Mouse (Mus musculus) heart, embryonic 14.5 days (tissue): Measurements from ENCODE around the gene Gm3238. TPM values are rescaled to one million over a fixed set of nuclear protein-coding genes. Genes with fewer than 3 reads are reported as not detected.

ENCODE experiments used
- polyA plus RNA-seq: library from polyadenylated mRNA; unstranded; fragments of >200 nt; fragmentation: Nextera tagmentation; extraction: Ambion mirVana; gene quantifications from 2 replicates; pipeline ENCODE4 v1.2.1, GENCODE M21; 2014

Gene Gm3238
- polyA plus RNA-seq, 1 experiment from 2014 or later, result not detected

Other genes starting within 250 kb of the Gm3238 start
- gene Itgb2, start 241.1 kb downstream of the Gm3238 start, polyA plus RNA-seq, result 1.5 and 2.4 TPM in 2 replicates
- 128 and 133 TPM in 2 replicates for gene Pttg1ip, start 189.6 kb downstream of the Gm3238 start, polyA plus RNA-seq
- gene Sumo3, start 165.2 kb downstream of the Gm3238 start, polyA plus RNA-seq, result 144 and 156 TPM in 2 replicates
- gene Gm49325, start 165.1 kb downstream of the Gm3238 start, polyA plus RNA-seq, result 2.9 TPM in 1 of 2 replicates, not detected in the other
- gene Ube2g2, start 149.1 kb downstream of the Gm3238 start, polyA plus RNA-seq, result 50.4 and 53.0 TPM in 2 replicates
- 0.09 TPM in 1 of 2 replicates, not detected in the other for gene Tspear, start 84.8 kb downstream of the Gm3238 start, polyA plus RNA-seq
- not detected in 2 replicates for gene Gm19402, start 80.6 kb downstream of the Gm3238 start, polyA plus RNA-seq
- not detected in 2 replicates for gene Gm9508, start 74.1 kb downstream of the Gm3238 start, polyA plus RNA-seq
- gene Gm10272, start 64.7 kb downstream of the Gm3238 start, polyA plus RNA-seq, result not detected in 2 replicates
- not detected in 2 replicates for gene Gm10024, start 59.9 kb downstream of the Gm3238 start, polyA plus RNA-seq
- not detected in 2 replicates for gene Gm10142, start 55.5 kb downstream of the Gm3238 start, polyA plus RNA-seq
- not detected in 2 replicates for gene Krtap12-1, start 50.7 kb downstream of the Gm3238 start, polyA plus RNA-seq
- gene Gm10100, start 44.8 kb downstream of the Gm3238 start, polyA plus RNA-seq, result not detected in 2 replicates
- not detected in 2 replicates for gene Gm18596, start 28.7 kb downstream of the Gm3238 start, polyA plus RNA-seq
- not detected in 2 replicates for gene Gm9736, start 20.0 kb downstream of the Gm3238 start, polyA plus RNA-seq
- gene Gm3233, start 11.6 kb downstream of the Gm3238 start, polyA plus RNA-seq, result not detected in 2 replicates
- not detected in 2 replicates for gene Gm7138, start 5.6 kb upstream of the Gm3238 start, polyA plus RNA-seq
- gene Gm3250, start 11.2 kb upstream of the Gm3238 start, polyA plus RNA-seq, result not detected in 2 replicates
- gene Gm7137, start 16.9 kb upstream of the Gm3238 start, polyA plus RNA-seq, result not detected in 2 replicates
- not detected in 2 replicates for gene Gm9639, start 23.8 kb upstream of the Gm3238 start, polyA plus RNA-seq
- gene Gm19668, start 27.8 kb upstream of the Gm3238 start, polyA plus RNA-seq, result not detected in 2 replicates
- not detected in 2 replicates for gene Gm9507, start 40.5 kb upstream of the Gm3238 start, polyA plus RNA-seq
- gene Gm2696, start 43.4 kb upstream of the Gm3238 start, polyA plus RNA-seq, result not detected in 2 replicates
- gene Krtap10-4, start 55.8 kb upstream of the Gm3238 start, polyA plus RNA-seq, result not detected in 2 replicates
- gene Krtap10-10, start 64.6 kb upstream of the Gm3238 start, polyA plus RNA-seq, result not detected in 2 replicates
- gene Gm36176, start 75.5 kb upstream of the Gm3238 start, polyA plus RNA-seq, result not detected in 2 replicates
- gene Gm10318, start 81.5 kb upstream of the Gm3238 start, polyA plus RNA-seq, result not detected in 2 replicates
- gene Gm3285, start 90.7 kb upstream of the Gm3238 start, polyA plus RNA-seq, result not detected in 2 replicates
- gene Lrrc3, start 131.2 kb upstream of the Gm3238 start, polyA plus RNA-seq, result 1.2 and 1.3 TPM in 2 replicates
- 0.07 and 0.51 TPM in 2 replicates for gene Trpm2, start 199.2 kb upstream of the Gm3238 start, polyA plus RNA-seq
- gene 1810043G02Rik, start 207.2 kb upstream of the Gm3238 start, polyA plus RNA-seq, result 18.6 and 21.1 TPM in 2 replicates
- gene Pfkl, start 238.8 kb upstream of the Gm3238 start, polyA plus RNA-seq, result 168 and 170 TPM in 2 replicates